ENCODE assay signal across 8 mouse cellular contexts in the genomic region with DNA sequence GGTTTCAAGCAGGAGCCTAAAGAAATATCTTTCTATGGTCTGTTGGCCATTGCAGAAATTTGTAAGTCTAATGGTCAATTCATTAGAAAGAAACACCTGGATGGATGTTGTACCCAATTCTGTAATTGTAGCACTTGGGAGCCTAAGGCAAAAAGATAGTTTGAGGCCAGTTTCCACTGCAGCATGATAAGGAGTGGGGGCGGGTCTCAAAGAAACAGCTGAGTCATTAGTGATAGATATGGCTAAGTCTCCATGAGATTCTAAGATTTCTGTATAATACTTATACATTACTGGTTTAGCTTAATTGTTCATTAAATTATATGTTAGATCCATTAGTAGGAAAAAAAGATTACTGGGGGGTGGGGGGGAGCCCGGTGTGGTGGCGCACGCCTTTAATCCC. TPM values are rescaled to one million over a fixed set of nuclear protein-coding genes. Genes with fewer than 3 reads are reported as not detected.
DNase-seq lines count a peak whose midpoint lies in the region; ATAC-seq and TF ChIP-seq lines count a peak whose summit lies in the region.
"Had no signal": no experiment of that assay in that cellular context is flagged by ENCODE, and none has a peak within 500 bp of the region (broad histone marks: within the 10 kb centered on the region; RNA-seq: fewer than 3 reads in every experiment).

No protein-coding gene starts in this region.

- peaks cover 14% of the 10 kb centered on the region for H3K4me1 ChIP-seq in intestine, embryonic 14.5 days (replicated peaks; ENCODE audit: control insufficient read depth, insufficient read depth, low read length)
- H3K4me1 ChIP-seq in intestine, postnatal 0 days (replicated peaks; ENCODE audit: control insufficient read depth, insufficient read depth, low read length) = no peaks in the 10 kb centered on the region
- H3K4me1 ChIP-seq in E14TG2a.4 (replicated peaks; ENCODE audit: low read depth, low read length) = peaks cover 63% of the 10 kb centered on the region

- H3K27ac ChIP-seq in intestine, embryonic 14.5 days (ENCODE audit: low read depth) = no peak overlapping the region
- H3K27ac ChIP-seq in intestine, postnatal 0 days (ENCODE audit: low read depth, low read length) = no peak overlapping the region

- 86% methylated on average over 4 of the region's 4 CpGs for WGBS in intestine, embryonic 14.5 days
- 75% methylated on average over 4 of the region's 4 CpGs for WGBS in intestine, postnatal 0 days

- H3K9me3 ChIP-seq in intestine, embryonic 14.5 days (ENCODE audit: control insufficient read depth, low read length) = no peaks in the 10 kb centered on the region
- no peaks in the 10 kb centered on the region for H3K9me3 ChIP-seq in intestine, postnatal 0 days (ENCODE audit: control insufficient read depth)
- H3K9me3 ChIP-seq in E14TG2a.4 (ENCODE audit: low read length) = no peaks in the 10 kb centered on the region

- peak overlapping the region; percentile 81; the same call in 1 of the 2 replicates for H3K4me2 ChIP-seq in intestine, embryonic 14.5 days (ENCODE audit: low read length)
- H3K4me2 ChIP-seq in intestine, postnatal 0 days (replicated peaks; ENCODE audit: low read depth) = no peak overlapping the region; the same call in 1 of the 2 replicates

- no peaks in the 10 kb centered on the region for H3K27me3 ChIP-seq in intestine, embryonic 14.5 days (replicated peaks; ENCODE audit: control insufficient read depth, insufficient read depth, low read length)
- H3K27me3 ChIP-seq in intestine, postnatal 0 days (replicated peaks; ENCODE audit: control insufficient read depth, insufficient read depth, low read length) = no peaks in the 10 kb centered on the region
- no peaks in the 10 kb centered on the region for H3K27me3 ChIP-seq in E14TG2a.4 (ENCODE audit: insufficient read depth, low read length)

- TF ChIP-seq CTCF in intestine, postnatal 0 days (IDR thresholded peaks at IDR 0.05; ENCODE audit: low read depth) = no peak
- TF ChIP-seq CTCF in E14TG2a.4 (conservative IDR thresholded peaks at IDR 0.05; ENCODE audit: low read length) = no peak

- DNase-seq in intestine, embryonic 14.5 days (ENCODE audit: low spot score) = no peak
- peak; percentile 64 for DNase-seq in 416B (ENCODE audit: low read depth)
- peak; percentile 77 for DNase-seq in liver
- no peak for DNase-seq in thymus, postnatal 14 days
- no peak for DNase-seq in frontal cortex, postnatal 10 days (ENCODE audit: low spot score in 2 of 2)

- H3K36me3 ChIP-seq in intestine, embryonic 14.5 days (ENCODE audit: control insufficient read depth, insufficient read depth, low read length) = peaks cover 13% of the 10 kb centered on the region; the same call in 1 of the 2 replicates
- H3K36me3 ChIP-seq in intestine, postnatal 0 days (ENCODE audit: control insufficient read depth, insufficient read depth) = peaks cover 2% of the 10 kb centered on the region
- H3K36me3 ChIP-seq in E14TG2a.4 (ENCODE audit: insufficient read depth, low read length) = peaks cover 54% of the 10 kb centered on the region

- ATAC-seq in intestine, embryonic 14.5 days (replicated peaks; ENCODE audit: low FRiP score, low TSS enrichment, low read depth) = no peak
- no peak for ATAC-seq in intestine, postnatal 0 days
- ATAC-seq: inflammation-experienced regulatory T-cells, adult 6 months had no signal

- H3K4me3 ChIP-seq in intestine, embryonic 14.5 days (ENCODE audit: low read depth, low read length) = no peak overlapping the region
- H3K4me3 ChIP-seq in intestine, postnatal 0 days (ENCODE audit: low read depth, low read length) = no peak overlapping the region
- H3K4me3 ChIP-seq in E14TG2a.4 (replicated peaks; ENCODE audit: low read length) = peak overlapping the region; percentile 99

- H3K9ac ChIP-seq in intestine, embryonic 14.5 days (ENCODE audit: low read length) = no peak overlapping the region
- no peak overlapping the region for H3K9ac ChIP-seq in intestine, postnatal 0 days (ENCODE audit: low read depth, low read length)

RNA-seq across cellular contexts. Expression of a gene that starts 3.2 kb away (rescaled TPM):
- 391 and 395 TPM in 2 replicates for polyA plus RNA-seq in intestine, embryonic 14.5 days (2014; fragmentation: Nextera tagmentation; extraction: Ambion mirVana)
- 109 and 119 TPM in 2 replicates for polyA plus RNA-seq in intestine, postnatal 0 days (2015; fragmentation: Nextera tagmentation; extraction: Ambion mirVana)

RNA-seq across cellular contexts. Expression of a gene that starts 3.3 kb away (rescaled TPM):
- 30.2 and 30.6 TPM in 2 replicates for polyA plus RNA-seq in intestine, embryonic 14.5 days (2014; fragmentation: Nextera tagmentation; extraction: Ambion mirVana)
- polyA plus RNA-seq in intestine, postnatal 0 days (2015; fragmentation: Nextera tagmentation; extraction: Ambion mirVana) = 20.2 and 26.1 TPM in 2 replicates

Comparison
In these comparisons a context has a peak if more than half of its experiments do, and no peak if none do; other contexts are left out.
1. DNase-seq: peak in 416B (single experiment) and liver (single experiment); none in intestine, embryonic 14.5 days (single experiment), thymus, postnatal 14 days (single experiment) and frontal cortex, postnatal 10 days (0 of 2).